Mouse (Mus musculus) CH12.LX (cell line): ENCODE data around the gene Ube2z. TPM values are rescaled to one million over a fixed set of nuclear protein-coding genes. Genes with fewer than 3 reads are reported as not detected.

ENCODE experiments used
- DNase-seq: peaks from one replicate; pipeline ENCODE4 v3.0.0-alpha.2; 2013; ENCODE audit errors: extremely low read depth
- H3K27ac ChIP-seq: 2 replicates; pipeline ENCODE4 v1.5.1; 2012; ENCODE audit warnings: low read depth, mild to moderate bottlenecking, control low read depth, moderate library complexity; ENCODE audit not compliant: insufficient read depth
- H3K27me3 ChIP-seq: replicated peaks from 2 replicates; pipeline ENCODE3; 2012; ENCODE audit warnings: inconsistent platforms
- H3K36me3 ChIP-seq, 2 experiments: replicated peaks in 1 of 2; 2 replicates each; pipeline versions ENCODE3 to v1.6.1; 2012; ENCODE audit warnings: inconsistent platforms in 1 of 2, low read length in 1 of 2, mild to moderate bottlenecking in 1 of 2, mixed read lengths in 1 of 2, moderate library complexity in 1 of 2; ENCODE audit not compliant: control insufficient read depth in 1 of 2, insufficient read depth in 1 of 2
- H3K4me1 ChIP-seq, 2 experiments: 2 replicates each; pipeline ENCODE4 v1.6.1; 2012; ENCODE audit warnings: inconsistent platforms in 1 of 2, moderate library complexity in 1 of 2; ENCODE audit not compliant: insufficient read depth in 2 of 2, control insufficient read depth in 1 of 2
- H3K4me2 ChIP-seq: 2 replicates; pipeline ENCODE4 v1.6.1; 2012; ENCODE audit warnings: low read depth, mild to moderate bottlenecking, control low read depth; ENCODE audit not compliant: poor library complexity, insufficient read depth, severe bottlenecking
- H3K4me3 ChIP-seq, 3 experiments: fragments of 150-350 bp in 1 of 3; sonication (generic) in 1 of 3; replicated peaks in 1 of 3; 2 replicates each; pipeline versions ENCODE3 to v1.5.1; 2011 to 2012; ENCODE audit warnings: low read depth in 2 of 3, low read length in 2 of 3, mild to moderate bottlenecking in 2 of 3, moderate library complexity in 2 of 3, control low read depth in 1 of 3, improper control_type of control experiment in 1 of 3, inconsistent platforms in 1 of 3, mixed read lengths in 1 of 3; ENCODE audit not compliant: poor library complexity in 1 of 3
- H3K79me2 ChIP-seq: replicated peaks from 2 replicates; pipeline ENCODE4 v1.6.1; 2012; ENCODE audit warnings: mild to moderate bottlenecking, moderate library complexity; ENCODE audit not compliant: control insufficient read depth, poor library complexity, insufficient read depth, severe bottlenecking; ENCODE audit errors: extremely low read depth
- H3K9ac ChIP-seq: 2 replicates; pipeline ENCODE4 v1.6.1; 2012; ENCODE audit warnings: low read depth, mild to moderate bottlenecking, control low read depth, moderate library complexity; ENCODE audit not compliant: insufficient read depth
- H3K9me3 ChIP-seq: replicated peaks from 2 replicates; pipeline ENCODE3; 2012; ENCODE audit warnings: low read length, inconsistent platforms, mixed read lengths
- BHLHE40 ChIP-seq: IDR thresholded peaks from 2 replicates; pipeline ENCODE4 v1.6.1; 2011; ENCODE audit warnings: mild to moderate bottlenecking, low read depth, low read length, improper control_type of control experiment
- CHD1 ChIP-seq: IDR thresholded peaks from 2 replicates; pipeline ENCODE4 v1.6.1; 2012; ENCODE audit warnings: low read depth, low read length, improper control_type of control experiment, inconsistent platforms
- ELF1 ChIP-seq: IDR thresholded peaks from 2 replicates; pipeline ENCODE4 v1.6.1; 2014; ENCODE audit warnings: low read depth, mild to moderate bottlenecking, inconsistent platforms, low read length, improper control_type of control experiment
- EP300 ChIP-seq: IDR thresholded peaks from 2 replicates; pipeline ENCODE4 v1.6.1; 2011; ENCODE audit warnings: low read length, improper control_type of control experiment
- GABPA ChIP-seq: IDR thresholded peaks from 2 replicates; pipeline ENCODE4 v1.6.1; 2012; ENCODE audit warnings: low read depth, low read length, improper control_type of control experiment, inconsistent platforms; ENCODE audit not compliant: insufficient replicate concordance
- HCFC1 ChIP-seq: IDR thresholded peaks from 2 replicates; pipeline ENCODE4 v1.6.1; 2012; ENCODE audit warnings: low read depth, mild to moderate bottlenecking, inconsistent platforms, low read length, improper control_type of control experiment
- IRF4 ChIP-seq: IDR thresholded peaks from 2 replicates; pipeline ENCODE4 v1.6.1; 2014; ENCODE audit warnings: low read depth, mild to moderate bottlenecking, inconsistent platforms, low read length, improper control_type of control experiment
- JUND ChIP-seq: conservative IDR thresholded peaks from 2 replicates; pipeline ENCODE4 v1.6.1; 2011; ENCODE audit warnings: low read depth, low read length, improper control_type of control experiment
- MAFK ChIP-seq: IDR thresholded peaks from 2 replicates; pipeline ENCODE4 v1.6.1; 2011; ENCODE audit warnings: low read length, improper control_type of control experiment; ENCODE audit not compliant: insufficient replicate concordance
- MAX ChIP-seq: IDR thresholded peaks from 2 replicates; pipeline ENCODE4 v1.6.1; 2011; ENCODE audit warnings: low read length, improper control_type of control experiment
- MXI1 ChIP-seq: IDR thresholded peaks from 2 replicates; pipeline ENCODE4 v1.6.1; 2011; ENCODE audit warnings: mild to moderate bottlenecking, low read depth, low read length, improper control_type of control experiment
- NELFE ChIP-seq: IDR thresholded peaks from 2 replicates; pipeline ENCODE4 v1.6.1; 2011; ENCODE audit warnings: low read depth, low read length, improper control_type of control experiment
- NRF1 ChIP-seq: IDR thresholded peaks from 2 replicates; pipeline ENCODE4 v1.6.1; 2014; ENCODE audit warnings: low read depth, mild to moderate bottlenecking, inconsistent platforms, low read length, improper control_type of control experiment, moderate library complexity
- PAX5 ChIP-seq: IDR thresholded peaks from 2 replicates; pipeline ENCODE4 v1.6.1; 2012; ENCODE audit warnings: low read length, inconsistent platforms, mixed read lengths
- POLR2AphosphoS2 ChIP-seq: IDR thresholded peaks from 2 replicates; pipeline ENCODE4 v1.6.1; 2011; ENCODE audit warnings: low read depth, low read length, improper control_type of control experiment
- RAD21 ChIP-seq: IDR thresholded peaks from 2 replicates; pipeline ENCODE4 v1.6.1; 2011; ENCODE audit warnings: low read depth, mild to moderate bottlenecking, low read length, improper control_type of control experiment, moderate library complexity
- SIN3A ChIP-seq: IDR thresholded peaks from 2 replicates; pipeline ENCODE4 v1.6.1; 2012; ENCODE audit warnings: low read length, improper control_type of control experiment, inconsistent platforms
- SMC3 ChIP-seq: IDR thresholded peaks from 2 replicates; pipeline ENCODE4 v1.6.1; 2011; ENCODE audit warnings: low read depth, low read length, improper control_type of control experiment
- TCF12 ChIP-seq: IDR thresholded peaks from 2 replicates; pipeline ENCODE4 v1.6.1; 2014; ENCODE audit warnings: low read depth, mild to moderate bottlenecking, inconsistent platforms, low read length, improper control_type of control experiment
- USF2 ChIP-seq: conservative IDR thresholded peaks from 2 replicates; pipeline ENCODE4 v1.6.1; 2011; ENCODE audit warnings: low read depth, low read length, improper control_type of control experiment
- ZNF384 ChIP-seq: IDR thresholded peaks from 2 replicates; pipeline ENCODE4 v1.6.1; 2012; ENCODE audit warnings: low read depth, low read length, improper control_type of control experiment, inconsistent platforms
- dilution Hi-C: fragments of 300-500 bp; cut with MboI; formaldehyde crosslinking; loops from 2 replicates; pipeline ENCODE4 v1.14.3; 2020; ENCODE audit warnings: low sequenced_read_pairs; ENCODE audit not compliant: extremely low pct_unique_long_range_greater_than_20kb, extremely low pct_ligation_motif_present
- in situ Hi-C: fragments of 300-500 bp; cut with MboI; formaldehyde crosslinking; loops from 3 replicates; pipeline ENCODE4 v1.14.3; 2019; ENCODE audit warnings: low sequenced_read_pairs, low pct_ligation_motif_present, low pct_unique_long_range_greater_than_20kb, mixed read lengths
- polyA plus RNA-seq: library from polyadenylated mRNA; unstranded; fragments of >175 nt; gene quantifications from 2 replicates; pipeline ENCODE4 v1.2.1, GENCODE M21; 2012; ENCODE audit warnings: low read depth; ENCODE audit not compliant: insufficient read length
- total RNA-seq, 2 experiments: library from RNA; depleted of rRNA; stranded (reverse); fragments of 300-350 nt in 1 of 2; fragments of >200 nt in 1 of 2; gene quantifications; 2 replicates each; pipeline ENCODE4 v1.2.3; 2012 to 2014

Ube2z gene
- total and polyA plus RNA-seq, 3 experiments = 51.3 to 67.8 (median 64.2) TPM

GRCm38 (mm10) chr11:96006367-96006851 lies 58.8 kb downstream of the Ube2z start:
- Histone ChIP-seq H3K4me3 (peak overlapping the region in 1 of 3 experiments; percentile 5), H3K9ac (no peak overlapping the region), H3K79me2 (no peaks in the 10 kb centered on the region), H3K27ac (no peak overlapping the region), H3K4me1 (no peaks in the 10 kb centered on the region), H3K36me3 (no peaks in the 10 kb centered on the region), H3K4me2 (no peak overlapping the region), H3K27me3 (peaks cover 45% of the 10 kb centered on the region), H3K9me3 (peaks cover 33% of the 10 kb centered on the region)
- DNase-seq = no peak
- dilution Hi-C loops = no loop called here
- TF ChIP-seq CHD1 = no peak
- TF ChIP-seq HCFC1 = no peak
- no peak for TF ChIP-seq MAX
- TF ChIP-seq USF2 = no peak
- TF ChIP-seq MAFK = no peak
- TF ChIP-seq NELFE = no peak
- TF ChIP-seq JUND = no peak
- TF ChIP-seq EP300 = no peak
- TF ChIP-seq SIN3A = no peak
- TF ChIP-seq PAX5 = no peak
- no peak for TF ChIP-seq BHLHE40
- no peak for TF ChIP-seq NRF1
- no peak for TF ChIP-seq GABPA
- no peak for TF ChIP-seq RAD21
- TF ChIP-seq POLR2AphosphoS2 = no peak
- TF ChIP-seq SMC3 = no peak
- no peak for TF ChIP-seq IRF4
- no peak for TF ChIP-seq ELF1
- no peak for TF ChIP-seq TCF12
- in situ Hi-C loops = no loop called here

- Histone ChIP-seq H3K9ac (no peak within 1 kb of the TSS), H3K36me3 (no peaks in the 10 kb centered on the region)
- in situ Hi-C loops (no loop called here), dilution Hi-C loops (no loop called here)
- no peak for TF ChIP-seq CHD1
- no peak for TF ChIP-seq MXI1
- no peak for TF ChIP-seq MAX
- no peak for TF ChIP-seq RAD21
- TF ChIP-seq TCF12 = no peak
- no peak for TF ChIP-seq SIN3A
- no peak for TF ChIP-seq ZNF384
- TF ChIP-seq, all 38 proteins: peak for 0
- no peak for DNase-seq
- Histone ChIP-seq H3K27me3 (peaks cover 43% of the 10 kb centered on the region), H3K4me3 (peak within 1 kb of the TSS in 1 of 3 experiments; percentile 5), H3K79me2 (no peaks in the 10 kb centered on the region), H3K27ac (no peak within 1 kb of the TSS), H3K4me1 (no peaks in the 10 kb centered on the region), H3K4me2 (no peak within 1 kb of the TSS), H3K9me3 (peaks cover 33% of the 10 kb centered on the region)
Observed at GRCm38 (mm10) chr11:96005403-96006271, 59.6 kb downstream of the Ube2z start, which contains the start of gene Igf2bp1. Igf2bp1 (minus strand) TSS chr11:96005940.
